Mouse (Mus musculus): ENCODE measurements around the gene Traf3ip1. TPM values are rescaled to one million over a fixed set of nuclear protein-coding genes. Genes with fewer than 3 reads are reported as not detected.
A peak's percentile ranks its signal among the peaks of the same experiment; 100 is the strongest.

Gene Traf3ip1
- total and polyA plus RNA-seq, 2 experiments from 2014 or later = 2.8 to 3.4 TPM

GRCm38 (mm10) chr1:91540271-91540826, 45.9 kb downstream of the Traf3ip1 start, which contains the start of gene Asb1:
TSS of gene Asb1 (plus strand) at chr1:91540544.
- H3K9ac ChIP-seq (replicated peaks; ENCODE audit: low read depth, low read length) = peak within 1 kb of the TSS; percentile 75
- DNase-seq (ENCODE audit: low spot score) (peak; percentile 98), ATAC-seq (ENCODE audit: insufficient read depth, low read depth) (peak; percentile 97)
- H3K27ac ChIP-seq (ENCODE audit: low read depth) = peak within 1 kb of the TSS; percentile 68
- under 1% methylated on average over 41 of the region's 41 CpGs for WGBS
- no peaks in the 10 kb centered on the region for H3K9me3 ChIP-seq (replicated peaks; ENCODE audit: control insufficient read depth, low read length)
- H3K36me3 ChIP-seq (replicated peaks; ENCODE audit: control insufficient read depth, insufficient read depth, low read length) = peaks cover 9% of the 10 kb centered on the region
- H3K27me3 ChIP-seq (ENCODE audit: control insufficient read depth, insufficient read depth, low read length) = peaks cover 15% of the 10 kb centered on the region; the same call in 1 of the 2 replicates
- peak within 1 kb of the TSS; percentile 93 for H3K4me2 ChIP-seq (ENCODE audit: low read depth, low read length)
- peak within 1 kb of the TSS; percentile 88 for H3K4me3 ChIP-seq (ENCODE audit: low read depth, low read length)
- H3K4me1 ChIP-seq (ENCODE audit: control insufficient read depth, insufficient read depth) = peaks cover 16% of the 10 kb centered on the region
- TF ChIP-seq EP300 (IDR thresholded peaks at IDR 0.05; ENCODE audit: low read depth) = no peak; the same call in 1 of the 2 replicates
- TF ChIP-seq CTCF (IDR thresholded peaks at IDR 0.05; ENCODE audit: low read depth) = peak; percentile 29

DNA sequence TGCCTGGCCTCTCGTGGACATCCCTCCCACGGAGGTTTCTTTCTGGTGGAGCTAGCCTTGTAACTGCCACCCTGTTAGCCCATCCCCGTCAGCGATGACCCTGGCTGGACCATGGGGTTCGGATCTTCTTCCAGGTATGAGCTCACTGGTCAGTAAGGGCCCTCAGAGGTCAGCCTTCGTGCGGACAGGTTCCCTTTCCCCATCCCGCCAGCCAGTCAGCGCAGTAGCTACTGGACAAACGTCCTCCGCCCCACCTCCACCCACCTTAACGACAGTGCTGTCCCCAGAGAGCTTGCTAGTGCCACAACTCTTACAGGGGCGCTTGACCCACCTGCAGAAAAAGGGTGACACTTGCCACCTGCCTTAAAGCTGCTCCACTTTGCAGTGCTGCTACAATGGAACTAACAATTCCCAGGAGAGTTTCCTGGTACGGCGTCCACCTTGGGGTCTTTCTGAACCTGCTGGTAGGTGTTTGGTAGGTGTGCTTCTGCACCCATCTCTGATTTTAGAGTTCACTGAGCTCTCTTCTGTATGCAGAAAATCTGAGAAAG, 46.7 kb downstream of the Traf3ip1 start:
- Histone ChIP-seq H3K27ac (ENCODE audit: low read depth) (peak overlapping the region; percentile 68), H3K4me2 (ENCODE audit: low read depth, low read length) (peak overlapping the region; percentile 93), H3K36me3 (replicated peaks; ENCODE audit: control insufficient read depth, insufficient read depth, low read length) (peaks cover 16% of the 10 kb centered on the region), H3K9ac (replicated peaks; ENCODE audit: low read depth, low read length) (peak overlapping the region; percentile 75), H3K27me3 (ENCODE audit: control insufficient read depth, insufficient read depth, low read length) (peaks cover 15% of the 10 kb centered on the region; the same call in 1 of the 2 replicates), H3K4me3 (ENCODE audit: low read depth, low read length) (peak overlapping the region; percentile 88), H3K4me1 (ENCODE audit: control insufficient read depth, insufficient read depth) (peaks cover 16% of the 10 kb centered on the region), H3K9me3 (replicated peaks; ENCODE audit: control insufficient read depth, low read length) (no peaks in the 10 kb centered on the region)
- no peak for ATAC-seq (ENCODE audit: insufficient read depth, low read depth)
- no peak for DNase-seq (ENCODE audit: low spot score)
- TF ChIP-seq EP300 (IDR thresholded peaks at IDR 0.05; ENCODE audit: low read depth) = no peak
- TF ChIP-seq CTCF (IDR thresholded peaks at IDR 0.05; ENCODE audit: low read depth) = no peak
- 14% methylated on average over 15 of the region's 15 CpGs for WGBS

DNA sequence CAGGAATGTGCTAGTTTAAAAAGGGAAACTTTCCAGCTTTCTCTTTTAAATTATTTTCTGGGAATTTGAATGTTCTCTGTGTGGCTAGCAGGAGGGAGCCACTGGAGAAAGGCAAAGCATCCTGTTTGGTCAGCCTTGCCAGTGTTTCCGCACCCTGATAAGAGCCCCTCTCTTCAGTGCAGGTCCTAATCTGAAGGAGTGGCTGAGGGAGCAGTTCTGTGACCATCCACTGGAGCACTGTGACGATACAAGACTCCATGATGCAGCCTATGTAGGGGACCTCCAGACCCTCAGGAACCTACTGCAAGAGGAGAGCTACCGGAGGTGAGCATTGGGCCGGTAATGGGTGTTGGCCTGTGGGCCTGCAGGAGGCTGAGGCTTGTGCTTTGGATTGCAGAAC, 49.5 kb downstream of the Traf3ip1 start:
- Histone ChIP-seq H3K9me3 (replicated peaks; ENCODE audit: control insufficient read depth, low read length) (no peaks in the 10 kb centered on the region), H3K27ac (ENCODE audit: low read depth) (no peak overlapping the region), H3K4me3 (ENCODE audit: low read depth, low read length) (no peak overlapping the region), H3K4me2 (ENCODE audit: low read depth, low read length) (no peak overlapping the region), H3K27me3 (ENCODE audit: control insufficient read depth, insufficient read depth, low read length) (peaks cover 4% of the 10 kb centered on the region; the same call in 1 of the 2 replicates), H3K4me1 (ENCODE audit: control insufficient read depth, insufficient read depth) (peaks cover 16% of the 10 kb centered on the region), H3K9ac (replicated peaks; ENCODE audit: low read depth, low read length) (no peak overlapping the region), H3K36me3 (replicated peaks; ENCODE audit: control insufficient read depth, insufficient read depth, low read length) (peaks cover 36% of the 10 kb centered on the region)
- no peak for ATAC-seq (ENCODE audit: insufficient read depth, low read depth)
- 67% methylated on average over 4 of the region's 4 CpGs for WGBS
- TF ChIP-seq EP300 (IDR thresholded peaks at IDR 0.05; ENCODE audit: low read depth) (no peak), CTCF (IDR thresholded peaks at IDR 0.05; ENCODE audit: low read depth) (no peak)
- no peak for DNase-seq (ENCODE audit: low spot score)

- WGBS = 68% methylated on average over 1 of the region's 1 CpGs
- TF ChIP-seq EP300 (IDR thresholded peaks at IDR 0.05; ENCODE audit: low read depth) (no peak), CTCF (IDR thresholded peaks at IDR 0.05; ENCODE audit: low read depth) (no peak)
- Histone ChIP-seq H3K4me1 (ENCODE audit: control insufficient read depth, insufficient read depth) (peaks cover 9% of the 10 kb centered on the region; the same call in 1 of the 2 replicates), H3K4me3 (ENCODE audit: low read depth, low read length) (no peak overlapping the region), H3K9ac (replicated peaks; ENCODE audit: low read depth, low read length) (no peak overlapping the region), H3K27me3 (ENCODE audit: control insufficient read depth, insufficient read depth, low read length) (no peaks in the 10 kb centered on the region), H3K4me2 (ENCODE audit: low read depth, low read length) (no peak overlapping the region), H3K36me3 (replicated peaks; ENCODE audit: control insufficient read depth, insufficient read depth, low read length) (peaks cover 40% of the 10 kb centered on the region), H3K27ac (ENCODE audit: low read depth) (no peak overlapping the region), H3K9me3 (replicated peaks; ENCODE audit: control insufficient read depth, low read length) (no peaks in the 10 kb centered on the region)
- ATAC-seq (ENCODE audit: insufficient read depth, low read depth) (no peak), DNase-seq (ENCODE audit: low spot score) (no peak)
Measured at GRCm38 (mm10) chr1:91545226-91545625, 50.8 kb downstream of the Traf3ip1 start.

GRCm38 (mm10) chr1:91547567-91547966, 53.1 kb downstream of the Traf3ip1 start:
- 96% methylated on average over 5 of the region's 5 CpGs for WGBS
- Histone ChIP-seq H3K9ac (replicated peaks; ENCODE audit: low read depth, low read length) (no peak overlapping the region), H3K4me2 (ENCODE audit: low read depth, low read length) (no peak overlapping the region), H3K27ac (ENCODE audit: low read depth) (no peak overlapping the region), H3K9me3 (replicated peaks; ENCODE audit: control insufficient read depth, low read length) (no peaks in the 10 kb centered on the region), H3K36me3 (replicated peaks; ENCODE audit: control insufficient read depth, insufficient read depth, low read length) (peaks cover 48% of the 10 kb centered on the region), H3K4me1 (ENCODE audit: control insufficient read depth, insufficient read depth) (no peaks in the 10 kb centered on the region), H3K4me3 (ENCODE audit: low read depth, low read length) (no peak overlapping the region), H3K27me3 (ENCODE audit: control insufficient read depth, insufficient read depth, low read length) (no peaks in the 10 kb centered on the region)
- DNase-seq (ENCODE audit: low spot score) = no peak
- no peak for ATAC-seq (ENCODE audit: insufficient read depth, low read depth)
- TF ChIP-seq CTCF (IDR thresholded peaks at IDR 0.05; ENCODE audit: low read depth) (no peak), EP300 (IDR thresholded peaks at IDR 0.05; ENCODE audit: low read depth) (no peak)
